Mouse (Mus musculus) liver, embryonic 13.5 days (tissue): ENCODE measurements around the gene Asah2. TPM values are rescaled to one million over a fixed set of nuclear protein-coding genes. Genes with fewer than 3 reads are reported as not detected.

Experiments
- ATAC-seq: fragments of 200-750 bp; cut with Nextera tagmentation; 2 replicates; pipeline ENCODE4 v1.8.0; 2017; ENCODE audit warnings: low read depth, mild to moderate bottlenecking, moderate number of reproducible peaks, moderate library complexity
- DNase-seq: peaks from one replicate; pipeline ENCODE4 v3.0.0; 2022
- H3K27ac ChIP-seq: fragments of 300-500 bp; sonication (generic); 2 replicates; pipeline ENCODE4 v1.5.1; 2015; ENCODE audit warnings: moderate library complexity, mild to moderate bottlenecking, inconsistent platforms
- H3K27me3 ChIP-seq: fragments of 300-500 bp; sonication (generic); 2 replicates; pipeline ENCODE4 v1.6.1; 2015; ENCODE audit warnings: mild to moderate bottlenecking, inconsistent platforms
- H3K36me3 ChIP-seq: fragments of 300-500 bp; sonication (generic); 2 replicates; pipeline ENCODE4 v1.6.1; 2015; ENCODE audit warnings: mild to moderate bottlenecking, inconsistent platforms
- H3K4me1 ChIP-seq: fragments of 300-500 bp; sonication (generic); replicated peaks from 2 replicates; pipeline ENCODE4 v1.6.1; 2015; ENCODE audit warnings: inconsistent platforms
- H3K4me2 ChIP-seq: fragments of 300-500 bp; sonication (generic); 2 replicates; pipeline ENCODE4 v1.6.1; 2015; ENCODE audit warnings: inconsistent platforms, mild to moderate bottlenecking, moderate library complexity
- H3K4me3 ChIP-seq: fragments of 300-500 bp; sonication (generic); replicated peaks from 2 replicates; pipeline ENCODE4 v1.5.1; 2015; ENCODE audit warnings: mild to moderate bottlenecking, inconsistent platforms
- H3K9ac ChIP-seq: fragments of 300-500 bp; sonication (generic); 2 replicates; pipeline ENCODE4 v1.6.1; 2015; ENCODE audit warnings: mild to moderate bottlenecking, inconsistent platforms
- H3K9me3 ChIP-seq: fragments of 300-500 bp; sonication (generic); replicated peaks from 2 replicates; pipeline ENCODE4 v1.6.1; 2016; ENCODE audit warnings: inconsistent platforms
- WGBS: fragments of 180-500 bp; shearing (Covaris S2); methylation state at CpG from one replicate; pipeline ENCODE4 v1.1.7; 2015; ENCODE audit not compliant: insufficient replicate concordance; 5-methylcytosine and 5-hydroxymethylcytosine counted together
- polyA plus RNA-seq: library from polyadenylated mRNA; unstranded; fragments of >200 nt; fragmentation: Nextera tagmentation; extraction: Ambion mirVana; gene quantifications from 2 replicates; pipeline ENCODE4 v1.2.1, GENCODE M21; 2015

Gene Asah2
- polyA plus RNA-seq, 1 experiment from 2014 or later: 0.23 TPM

- Histone ChIP-seq H3K4me1 (no peaks in the 10 kb centered on the region), H3K4me2 (no peak overlapping the region), H3K27ac (no peak overlapping the region), H3K9ac (no peak overlapping the region), H3K36me3 (peaks cover 52% of the 10 kb centered on the region), H3K4me3 (no peak overlapping the region), H3K9me3 (no peaks in the 10 kb centered on the region), H3K27me3 (no peaks in the 10 kb centered on the region)
- DNase-seq (no peak), ATAC-seq (peak; percentile 41; the same call in 1 of the 2 replicates)
- WGBS: 62% methylated on average over 10 of the region's 10 CpGs
Measured at GRCm38 (mm10) chr19:32127180-32127850, 19.3 kb upstream of the Asah2 start.

GRCm38 (mm10) chr19:32124155-32124554 is 16.1 kb upstream of the Asah2 start:
- Histone ChIP-seq H3K9me3 (no peaks in the 10 kb centered on the region), H3K4me1 (no peaks in the 10 kb centered on the region), H3K4me3 (no peak overlapping the region), H3K9ac (no peak overlapping the region), H3K27ac (no peak overlapping the region), H3K36me3 (peaks cover 49% of the 10 kb centered on the region), H3K4me2 (no peak overlapping the region), H3K27me3 (no peaks in the 10 kb centered on the region)
- DNase-seq (no peak), ATAC-seq (no peak)
- WGBS: 87% methylated on average over 9 of the region's 9 CpGs

GRCm38 (mm10) chr19:32123196-32123595 is 15.2 kb upstream of the Asah2 start:
- DNase-seq: no peak
- no peaks in the 10 kb centered on the region for H3K27me3 ChIP-seq
- H3K4me2 ChIP-seq: no peak overlapping the region
- no peaks in the 10 kb centered on the region for H3K9me3 ChIP-seq
- no peak overlapping the region for H3K27ac ChIP-seq
- WGBS: 88% methylated on average over 5 of the region's 5 CpGs
- no peak overlapping the region for H3K9ac ChIP-seq
- H3K36me3 ChIP-seq: peaks cover 43% of the 10 kb centered on the region
- ATAC-seq: no peak
- no peak overlapping the region for H3K4me3 ChIP-seq
- no peaks in the 10 kb centered on the region for H3K4me1 ChIP-seq

- H3K27ac ChIP-seq: no peak overlapping the region
- H3K9me3 ChIP-seq: no peaks in the 10 kb centered on the region
- no peak overlapping the region for H3K4me3 ChIP-seq
- ATAC-seq: no peak
- no peaks in the 10 kb centered on the region for H3K27me3 ChIP-seq
- no peak for DNase-seq
- H3K9ac ChIP-seq: no peak overlapping the region
- no peaks in the 10 kb centered on the region for H3K4me1 ChIP-seq
- no peak overlapping the region for H3K4me2 ChIP-seq
- WGBS: 79% methylated on average over 1 of the region's 1 CpGs
- peaks cover 32% of the 10 kb centered on the region for H3K36me3 ChIP-seq
Measured at GRCm38 (mm10) chr19:32120798-32121197, 12.8 kb upstream of the Asah2 start.

DNA sequence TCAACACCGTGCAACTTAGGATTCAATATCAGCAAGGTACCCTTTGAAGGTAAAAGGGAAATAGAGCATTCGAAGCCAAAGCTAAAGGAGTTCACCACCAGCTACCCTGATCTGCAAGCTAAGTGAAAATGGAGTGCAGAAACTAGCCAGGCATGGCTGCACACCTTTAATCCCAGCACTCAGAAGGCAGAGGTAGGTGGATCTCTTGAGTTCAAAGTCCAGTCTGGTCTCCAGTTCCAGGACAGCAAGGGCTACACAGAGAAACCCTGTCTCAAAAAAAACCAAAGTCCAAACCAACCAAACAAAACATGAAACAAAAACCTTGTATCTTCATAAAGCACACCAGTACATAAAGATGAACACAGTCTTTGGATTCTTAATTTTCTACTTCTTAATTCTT is 11.7 kb upstream of the Asah2 start:
- ATAC-seq (no peak), DNase-seq (no peak)
- H3K4me3 ChIP-seq: no peak overlapping the region
- H3K4me1 ChIP-seq: no peaks in the 10 kb centered on the region
- WGBS: 71% methylated on average over 2 of the region's 2 CpGs
- H3K9me3 ChIP-seq: no peaks in the 10 kb centered on the region
- no peaks in the 10 kb centered on the region for H3K27me3 ChIP-seq
- peaks cover 21% of the 10 kb centered on the region for H3K36me3 ChIP-seq
- no peak overlapping the region for H3K27ac ChIP-seq
- H3K4me2 ChIP-seq: no peak overlapping the region
- H3K9ac ChIP-seq: no peak overlapping the region

DNA sequence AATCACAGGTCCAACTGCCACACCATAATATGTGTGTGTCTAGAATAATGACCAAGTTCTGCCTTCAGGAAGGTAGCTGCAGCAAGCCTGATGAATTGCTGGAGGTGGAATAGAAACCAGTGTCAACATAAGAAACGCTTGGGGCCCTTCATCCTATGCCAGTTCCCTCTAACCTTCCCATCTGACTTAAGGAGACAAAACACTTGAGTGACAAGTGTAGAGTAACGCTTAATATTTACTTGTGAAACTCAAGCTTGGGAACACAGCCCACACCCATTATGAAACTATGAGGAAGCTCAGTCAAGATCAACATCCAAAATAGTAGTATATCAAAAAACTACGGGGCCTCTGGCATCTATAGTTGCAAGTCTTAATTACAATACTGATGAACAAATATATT is 10.5 kb upstream of the Asah2 start:
- no peaks in the 10 kb centered on the region for H3K27me3 ChIP-seq
- peaks cover 11% of the 10 kb centered on the region; the same call in 1 of the 2 replicates for H3K36me3 ChIP-seq
- 75% methylated on average over 3 of the region's 3 CpGs for WGBS
- no peak overlapping the region for H3K4me2 ChIP-seq
- ATAC-seq (no peak), DNase-seq (no peak)
- no peaks in the 10 kb centered on the region for H3K9me3 ChIP-seq
- no peak overlapping the region for H3K4me3 ChIP-seq
- no peaks in the 10 kb centered on the region for H3K4me1 ChIP-seq
- H3K27ac ChIP-seq: no peak overlapping the region
- no peak overlapping the region for H3K9ac ChIP-seq

- no peak for DNase-seq
- Histone ChIP-seq H3K27me3 (no peaks in the 10 kb centered on the region), H3K9ac (no peak overlapping the region), H3K4me2 (no peak overlapping the region), H3K9me3 (no peaks in the 10 kb centered on the region), H3K4me3 (no peak overlapping the region), H3K4me1 (no peaks in the 10 kb centered on the region), H3K36me3 (peaks cover 11% of the 10 kb centered on the region; the same call in 1 of the 2 replicates), H3K27ac (no peak overlapping the region)
- 72% methylated on average over 6 of the region's 6 CpGs for WGBS
- no peak for ATAC-seq
Measured at GRCm38 (mm10) chr19:32117484-32118018, 9.5 kb upstream of the Asah2 start.

DNA sequence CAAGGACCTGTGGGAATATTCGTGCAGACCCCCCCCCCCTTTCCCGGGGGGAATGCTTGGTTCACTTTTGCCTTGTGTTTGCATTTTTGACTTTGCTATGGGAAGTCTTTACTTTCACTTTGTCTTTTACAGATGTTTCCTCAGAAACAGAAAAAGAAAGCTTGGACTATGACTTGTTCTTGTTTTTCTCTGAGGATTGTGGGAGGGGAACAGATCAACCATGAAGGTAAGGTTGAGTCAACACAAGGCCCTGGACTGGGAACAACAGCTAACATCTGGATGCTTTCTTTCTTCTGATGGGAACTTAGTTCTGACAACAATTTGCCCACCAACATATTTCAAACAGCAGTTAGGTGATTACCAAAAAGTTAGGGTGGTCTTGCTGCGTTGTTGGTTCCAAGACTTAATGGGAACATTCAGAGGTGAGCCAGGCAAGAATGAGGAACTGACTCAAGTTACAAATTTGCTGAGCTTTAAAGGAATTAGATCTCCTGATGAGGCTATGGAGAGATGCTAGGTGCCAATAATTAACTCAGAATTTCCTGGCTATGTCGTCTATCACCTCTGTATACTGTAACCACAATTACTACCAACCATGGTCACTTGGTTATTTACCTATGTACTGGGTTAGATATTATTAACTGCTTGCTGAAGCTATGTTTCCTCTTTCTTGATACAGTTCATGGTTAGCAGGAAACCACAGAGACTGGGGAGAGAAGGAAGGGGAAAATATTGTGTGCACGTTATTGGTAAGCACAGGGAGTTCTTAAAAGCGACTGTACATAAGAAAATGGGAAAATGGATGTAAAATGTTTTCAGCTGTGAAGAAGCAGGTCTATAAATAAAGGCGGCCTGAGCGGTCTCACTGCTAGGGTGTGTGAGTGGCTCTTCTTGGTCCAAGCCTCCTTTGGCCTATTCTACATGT is 4.1 kb upstream of the Asah2 start:
- Histone ChIP-seq H3K4me1 (peaks cover 5% of the 10 kb centered on the region), H3K9me3 (no peaks in the 10 kb centered on the region), H3K4me3 (no peak overlapping the region), H3K36me3 (no peaks in the 10 kb centered on the region), H3K9ac (no peak overlapping the region), H3K27me3 (no peaks in the 10 kb centered on the region), H3K27ac (no peak overlapping the region), H3K4me2 (no peak overlapping the region)
- whole genome bisulfite sequencing: 33% methylated on average over 8 of the region's 8 CpGs
- ATAC-seq (no peak), DNase-seq (no peak)

DNA sequence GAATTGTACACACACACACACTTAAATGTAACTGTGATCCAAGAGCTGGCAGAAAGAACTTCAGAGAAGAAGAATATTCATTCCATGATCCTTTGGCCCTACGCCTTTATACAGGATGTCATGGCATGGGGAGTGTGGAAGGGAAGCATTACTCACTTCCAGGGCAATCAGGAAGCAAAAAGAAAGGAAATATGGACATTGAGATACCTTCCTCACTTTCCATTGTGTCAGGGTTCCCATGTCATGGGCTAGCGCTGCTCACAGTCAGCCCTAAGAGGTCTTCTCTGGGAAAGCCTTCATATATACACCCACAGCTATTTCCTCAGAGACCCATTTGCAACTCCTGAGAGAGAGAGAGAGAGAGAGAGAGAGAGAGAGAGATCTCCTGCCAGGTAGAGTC is 1.3 kb downstream of the Asah2 start:
- ATAC-seq (peak; percentile 35; the same call in 1 of the 2 replicates), DNase-seq (no peak)
- Histone ChIP-seq H3K4me3 (no peak overlapping the region), H3K9ac (no peak overlapping the region), H3K4me2 (peak overlapping the region; percentile 71; the same call in 1 of the 2 replicates), H3K4me1 (peaks cover 7% of the 10 kb centered on the region), H3K27ac (no peak overlapping the region), H3K27me3 (peaks cover 9% of the 10 kb centered on the region; the same call in 1 of the 2 replicates), H3K9me3 (no peaks in the 10 kb centered on the region), H3K36me3 (no peaks in the 10 kb centered on the region)
- 91% methylated on average over 2 of the region's 2 CpGs for WGBS

GRCm38 (mm10) chr19:32104217-32104616 is 3.8 kb downstream of the Asah2 start:
- Histone ChIP-seq H3K9me3 (no peaks in the 10 kb centered on the region), H3K4me2 (no peak overlapping the region), H3K4me1 (peaks cover 7% of the 10 kb centered on the region; the same call in 1 of the 2 replicates), H3K4me3 (no peak overlapping the region), H3K36me3 (no peaks in the 10 kb centered on the region), H3K27ac (no peak overlapping the region), H3K27me3 (peaks cover 9% of the 10 kb centered on the region; the same call in 1 of the 2 replicates), H3K9ac (no peak overlapping the region)
- no peak for ATAC-seq
- DNase-seq: no peak
- WGBS: 63% methylated on average over 4 of the region's 4 CpGs

- Histone ChIP-seq H3K36me3 (no peaks in the 10 kb centered on the region), H3K4me3 (no peak overlapping the region), H3K9me3 (no peaks in the 10 kb centered on the region), H3K27ac (no peak overlapping the region), H3K27me3 (peaks cover 9% of the 10 kb centered on the region; the same call in 1 of the 2 replicates), H3K4me2 (no peak overlapping the region), H3K4me1 (peaks cover 7% of the 10 kb centered on the region; the same call in 1 of the 2 replicates), H3K9ac (no peak overlapping the region)
- WGBS: 19% methylated on average over 9 of the region's 9 CpGs
- DNase-seq (no peak), ATAC-seq (no peak)
Measured at GRCm38 (mm10) chr19:32102976-32103300, 5.1 kb downstream of the Asah2 start.
